Mouse (Mus musculus): ENCODE results near the gene Ccdc30.

DNA sequence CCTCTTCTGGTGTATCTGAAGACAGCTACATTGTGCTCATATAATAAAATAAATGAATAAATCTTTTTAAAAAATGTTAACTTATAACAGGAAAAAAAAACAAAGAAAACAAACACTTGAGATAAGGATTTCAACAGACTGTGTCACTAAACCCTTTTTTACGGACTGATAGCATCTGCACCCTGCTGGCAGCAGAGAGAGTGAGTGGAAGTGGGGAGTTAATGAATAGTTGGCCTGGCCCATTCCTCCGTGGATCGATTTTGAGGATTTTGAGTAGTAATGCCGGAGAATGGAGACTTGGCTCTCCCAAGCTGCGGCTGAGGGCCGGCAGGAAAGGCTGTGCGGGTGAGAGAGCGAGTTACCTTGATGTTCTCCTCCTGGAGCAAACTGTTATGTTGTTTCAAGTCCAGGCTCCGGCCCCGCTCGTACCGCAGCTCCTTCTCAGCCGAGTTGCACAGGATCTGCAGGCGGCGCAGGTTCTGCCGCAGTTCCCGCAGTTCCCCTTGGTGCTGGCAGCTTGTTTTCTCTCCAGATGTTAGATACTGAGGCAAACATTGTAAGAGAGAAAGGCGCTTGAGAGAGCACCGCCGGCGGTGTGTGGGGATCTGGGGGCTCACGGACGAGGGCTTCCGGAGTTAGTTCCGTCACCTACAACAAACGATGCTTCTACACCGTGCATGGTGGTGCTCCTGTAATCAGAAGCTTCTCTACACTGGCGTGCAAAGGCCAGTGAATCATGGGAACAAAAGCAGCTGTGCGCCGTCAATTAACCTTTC lies 55.9 kb downstream of the Ccdc30 start:
- TF ChIP-seq CTCF (IDR thresholded peaks at IDR 0.05; ENCODE audit: low read depth, low read length) (no peak), EP300 (IDR thresholded peaks at IDR 0.05; ENCODE audit: insufficient read depth, low read depth, low read length) (no peak)
